Mouse (Mus musculus) bone marrow macrophage, adult 2 months (primary cell): ENCODE results near the gene C2cd3.

Source experiments
- CTCF ChIP-seq: IDR thresholded peaks from 2 replicates; pipeline ENCODE4 v1.5.1; 2012; ENCODE audit warnings: low read depth, mild to moderate bottlenecking, low read length, moderate library complexity
- POLR2A ChIP-seq: IDR thresholded peaks from 2 replicates; pipeline ENCODE4 v1.6.1; 2012; ENCODE audit warnings: mild to moderate bottlenecking, low read depth, low read length, borderline replicate concordance

GRCm38 (mm10) chr7:100484493-100484892 is 112.5 kb downstream of the C2cd3 start:
- TF ChIP-seq CTCF, result no peak
- TF ChIP-seq POLR2A, result no peak
